Mouse (Mus musculus): Measurements from ENCODE around the gene Ube2d3. TPM values are rescaled to one million over a fixed set of nuclear protein-coding genes. Genes with fewer than 3 reads are reported as not detected.

Ube2d3 gene
- polyA plus RNA-seq (2011; ENCODE audit: insufficient read length, low read depth, missing spikeins), result 407 and 470 TPM in 2 replicates

- peak within 1 kb of the TSS; percentile 89 for H3K4me3 ChIP-seq (ENCODE audit: insufficient read depth, low read length)
- peak within 1 kb of the TSS; percentile 99 for H3K27ac ChIP-seq (ENCODE audit: insufficient read depth, low read length)
- peak; percentile 91 for TF ChIP-seq POLR2A (IDR thresholded peaks at IDR 0.05; ENCODE audit: low read depth, low read length)
- no peak for TF ChIP-seq CTCF (IDR thresholded peaks at IDR 0.05; ENCODE audit: borderline replicate concordance, insufficient read depth, low read length)
- peaks cover 3% of the 10 kb centered on the region; the same call in 1 of the 2 replicates for H3K4me1 ChIP-seq (ENCODE audit: control insufficient read depth, insufficient read depth, low read length)
These were observed at the start of gene Ube2d3 for GRCm38 (mm10) chr3:135437758-135438495. TSS of gene Ube2d3 (plus strand) at chr3:135438149.

- H3K4me1 ChIP-seq (ENCODE audit: control insufficient read depth, insufficient read depth, low read length), result no peaks in the 10 kb centered on the region
- no peak for TF ChIP-seq CTCF (IDR thresholded peaks at IDR 0.05; ENCODE audit: borderline replicate concordance, insufficient read depth, low read length)
- no peak for TF ChIP-seq POLR2A (IDR thresholded peaks at IDR 0.05; ENCODE audit: low read depth, low read length)
- no peak overlapping the region for H3K27ac ChIP-seq (ENCODE audit: insufficient read depth, low read length)
- no peak overlapping the region for H3K4me3 ChIP-seq (ENCODE audit: insufficient read depth, low read length)
These were observed 44.8 kb upstream of the Ube2d3 start for GRCm38 (mm10) chr3:135393186-135393585.

GRCm38 (mm10) chr3:135395085-135395484 lies 42.9 kb upstream of the Ube2d3 start:
- Histone ChIP-seq H3K4me1 (ENCODE audit: control insufficient read depth, insufficient read depth, low read length) (no peaks in the 10 kb centered on the region), H3K4me3 (ENCODE audit: insufficient read depth, low read length) (no peak overlapping the region), H3K27ac (ENCODE audit: insufficient read depth, low read length) (no peak overlapping the region)
- TF ChIP-seq CTCF (IDR thresholded peaks at IDR 0.05; ENCODE audit: borderline replicate concordance, insufficient read depth, low read length) (no peak), POLR2A (IDR thresholded peaks at IDR 0.05; ENCODE audit: low read depth, low read length) (no peak)

GRCm38 (mm10) chr3:135396081-135396480 lies 41.9 kb upstream of the Ube2d3 start:
- Histone ChIP-seq H3K4me1 (ENCODE audit: control insufficient read depth, insufficient read depth, low read length) (no peaks in the 10 kb centered on the region), H3K27ac (ENCODE audit: insufficient read depth, low read length) (no peak overlapping the region), H3K4me3 (ENCODE audit: insufficient read depth, low read length) (no peak overlapping the region)
- no peak for TF ChIP-seq POLR2A (IDR thresholded peaks at IDR 0.05; ENCODE audit: low read depth, low read length)
- no peak for TF ChIP-seq CTCF (IDR thresholded peaks at IDR 0.05; ENCODE audit: borderline replicate concordance, insufficient read depth, low read length)

GRCm38 (mm10) chr3:135397112-135397511 lies 40.8 kb upstream of the Ube2d3 start:
- TF ChIP-seq CTCF (IDR thresholded peaks at IDR 0.05; ENCODE audit: borderline replicate concordance, insufficient read depth, low read length) (no peak), POLR2A (IDR thresholded peaks at IDR 0.05; ENCODE audit: low read depth, low read length) (no peak)
- no peaks in the 10 kb centered on the region for H3K4me1 ChIP-seq (ENCODE audit: control insufficient read depth, insufficient read depth, low read length)
- H3K27ac ChIP-seq (ENCODE audit: insufficient read depth, low read length), result no peak overlapping the region
- H3K4me3 ChIP-seq (ENCODE audit: insufficient read depth, low read length), result no peak overlapping the region

GRCm38 (mm10) chr3:135402201-135402658 lies 35.7 kb upstream of the Ube2d3 start:
- Histone ChIP-seq H3K4me1 (ENCODE audit: control insufficient read depth, insufficient read depth, low read length) (peaks cover 3% of the 10 kb centered on the region; the same call in 1 of the 2 replicates), H3K27ac (ENCODE audit: insufficient read depth, low read length) (no peak overlapping the region), H3K4me3 (ENCODE audit: insufficient read depth, low read length) (no peak overlapping the region)
- TF ChIP-seq POLR2A (IDR thresholded peaks at IDR 0.05; ENCODE audit: low read depth, low read length) (no peak), CTCF (IDR thresholded peaks at IDR 0.05; ENCODE audit: borderline replicate concordance, insufficient read depth, low read length) (peak; percentile 71; the same call in 1 of the 2 replicates)

GRCm38 (mm10) chr3:135403211-135403610 lies 34.7 kb upstream of the Ube2d3 start:
- H3K4me1 ChIP-seq (ENCODE audit: control insufficient read depth, insufficient read depth, low read length), result peaks cover 3% of the 10 kb centered on the region; the same call in 1 of the 2 replicates
- H3K27ac ChIP-seq (ENCODE audit: insufficient read depth, low read length), result no peak overlapping the region
- TF ChIP-seq POLR2A (IDR thresholded peaks at IDR 0.05; ENCODE audit: low read depth, low read length) (no peak), CTCF (IDR thresholded peaks at IDR 0.05; ENCODE audit: borderline replicate concordance, insufficient read depth, low read length) (no peak)
- no peak overlapping the region for H3K4me3 ChIP-seq (ENCODE audit: insufficient read depth, low read length)

GRCm38 (mm10) chr3:135403856-135404255 lies 34.1 kb upstream of the Ube2d3 start:
- Histone ChIP-seq H3K4me3 (ENCODE audit: insufficient read depth, low read length) (no peak overlapping the region), H3K4me1 (ENCODE audit: control insufficient read depth, insufficient read depth, low read length) (peaks cover 3% of the 10 kb centered on the region; the same call in 1 of the 2 replicates), H3K27ac (ENCODE audit: insufficient read depth, low read length) (no peak overlapping the region)
- TF ChIP-seq POLR2A (IDR thresholded peaks at IDR 0.05; ENCODE audit: low read depth, low read length) (no peak), CTCF (IDR thresholded peaks at IDR 0.05; ENCODE audit: borderline replicate concordance, insufficient read depth, low read length) (no peak)

GRCm38 (mm10) chr3:135404599-135404998 lies 33.4 kb upstream of the Ube2d3 start:
- no peak overlapping the region for H3K27ac ChIP-seq (ENCODE audit: insufficient read depth, low read length)
- H3K4me3 ChIP-seq (ENCODE audit: insufficient read depth, low read length), result no peak overlapping the region
- H3K4me1 ChIP-seq (ENCODE audit: control insufficient read depth, insufficient read depth, low read length), result peaks cover 3% of the 10 kb centered on the region; the same call in 1 of the 2 replicates
- no peak for TF ChIP-seq POLR2A (IDR thresholded peaks at IDR 0.05; ENCODE audit: low read depth, low read length)

- no peak overlapping the region for H3K27ac ChIP-seq (ENCODE audit: insufficient read depth, low read length)
- TF ChIP-seq CTCF (IDR thresholded peaks at IDR 0.05; ENCODE audit: borderline replicate concordance, insufficient read depth, low read length) (no peak), POLR2A (IDR thresholded peaks at IDR 0.05; ENCODE audit: low read depth, low read length) (no peak)
- H3K4me1 ChIP-seq (ENCODE audit: control insufficient read depth, insufficient read depth, low read length), result peaks cover 3% of the 10 kb centered on the region; the same call in 1 of the 2 replicates
- no peak overlapping the region for H3K4me3 ChIP-seq (ENCODE audit: insufficient read depth, low read length)
These were observed 30.6 kb upstream of the Ube2d3 start for GRCm38 (mm10) chr3:135407351-135407750.
